In genomic region chr2:44556861-44557592, GRCm38 (mm10) we compare ENCODE assay signal across 7 mouse cellular contexts.
A peak's percentile ranks its signal among the peaks of the same experiment; 100 is the strongest.
DNase-seq lines count a peak whose midpoint lies in the region; ATAC-seq and TF ChIP-seq lines count a peak whose summit lies in the region.

No protein-coding gene starts in this region.

- no peak for TF ChIP-seq EP300 in ES-Bruce4 (IDR thresholded peaks at IDR 0.05; ENCODE audit: insufficient read depth, low read depth, low read length)
- no peak for TF ChIP-seq EP300 in lung, postnatal 0 days (IDR thresholded peaks at IDR 0.05)

- H3K9me3 ChIP-seq in ES-Bruce4 (replicated peaks; ENCODE audit: control insufficient read depth, insufficient read depth, low read length, poor library complexity, severe bottlenecking) = no peaks in the 10 kb centered on the region
- no peaks in the 10 kb centered on the region for H3K9me3 ChIP-seq in forebrain, embryonic 12.5 days
- no peaks in the 10 kb centered on the region for H3K9me3 ChIP-seq in lung, postnatal 0 days (ENCODE audit: low read length)

- peak; percentile 59 for DNase-seq in adrenal gland, adult 2 months
- DNase-seq in heart, postnatal 25 days (ENCODE audit: low spot score) = peak; percentile 4
- DNase-seq in layer of hippocampus, adult 9-10 months (ENCODE audit: low spot score) = peak; percentile 20
- peak; percentile 16 for DNase-seq in lung, postnatal 0 days (ENCODE audit: low spot score)
- peak; percentile 43 for DNase-seq in right cerebral cortex, postnatal 4 days

- peak overlapping the region; percentile 74 for H3K4me3 ChIP-seq in ES-Bruce4 (ENCODE audit: low read depth, low read length)
- H3K4me3 ChIP-seq in forebrain, embryonic 12.5 days (replicated peaks) = peak overlapping the region; percentile 51
- peak overlapping the region; percentile 45 for H3K4me3 ChIP-seq in lung, postnatal 0 days (ENCODE audit: low read depth, low read length)

- no peaks in the 10 kb centered on the region for H3K36me3 ChIP-seq in ES-Bruce4 (ENCODE audit: control insufficient read depth, insufficient read depth, low read length, poor library complexity, severe bottlenecking)
- H3K36me3 ChIP-seq in forebrain, embryonic 12.5 days (replicated peaks) = no peaks in the 10 kb centered on the region
- H3K36me3 ChIP-seq in lung, postnatal 0 days (ENCODE audit: insufficient read depth, low read length) = no peaks in the 10 kb centered on the region

- H3K27ac ChIP-seq in ES-Bruce4 (ENCODE audit: insufficient read depth, low read length) = no peak overlapping the region
- H3K27ac ChIP-seq in forebrain, embryonic 12.5 days = no peak overlapping the region
- H3K27ac ChIP-seq in lung, postnatal 0 days (ENCODE audit: low read length) = peak overlapping the region; percentile 90

- peak overlapping the region; percentile 95 for H3K4me2 ChIP-seq in forebrain, embryonic 12.5 days
- peak overlapping the region; percentile 85 for H3K4me2 ChIP-seq in lung, postnatal 0 days (replicated peaks; ENCODE audit: low read depth, low read length)

- peak overlapping the region; percentile 23 for H3K9ac ChIP-seq in ES-Bruce4 (ENCODE audit: low read depth, poor library complexity, severe bottlenecking)
- peak overlapping the region; percentile 62 for H3K9ac ChIP-seq in forebrain, embryonic 12.5 days
- peak overlapping the region; percentile 44 for H3K9ac ChIP-seq in lung, postnatal 0 days (replicated peaks; ENCODE audit: low read depth)

- TF ChIP-seq CTCF in ES-Bruce4 (IDR thresholded peaks at IDR 0.05; ENCODE audit: low read depth, low read length) = no peak
- no peak for TF ChIP-seq CTCF in lung, postnatal 0 days (IDR thresholded peaks at IDR 0.05)

- WGBS in forebrain, embryonic 12.5 days = under 1% methylated on average over 42 of the region's 42 CpGs
- 2% methylated on average over 42 of the region's 42 CpGs for WGBS in lung, postnatal 0 days

- intact Hi-C loops in heart, postnatal 25 days (cut with DNase I) = no loop called here

- H3K27me3 ChIP-seq in ES-Bruce4 (ENCODE audit: control insufficient read depth, insufficient read depth, low read length, poor library complexity, severe bottlenecking) = peaks cover 7% of the 10 kb centered on the region
- H3K27me3 ChIP-seq in forebrain, embryonic 12.5 days = peaks cover 22% of the 10 kb centered on the region
- 0 out of 2 replicates have a peak, but pooled peaks cover 3% of the 10 kb centered on the region for H3K27me3 ChIP-seq in lung, postnatal 0 days (replicated peaks; ENCODE audit: insufficient read depth, low read length)

- H3K4me1 ChIP-seq in ES-Bruce4 (ENCODE audit: control insufficient read depth, insufficient read depth, low read length) = no peaks in the 10 kb centered on the region
- peaks cover 29% of the 10 kb centered on the region for H3K4me1 ChIP-seq in forebrain, embryonic 12.5 days
- no peaks in the 10 kb centered on the region for H3K4me1 ChIP-seq in lung, postnatal 0 days (ENCODE audit: insufficient read depth, low read depth, low read length)

- TF ChIP-seq POLR2A in ES-Bruce4 (IDR thresholded peaks at IDR 0.05; ENCODE audit: insufficient read depth, low read length) = no peak

- peak; percentile 82 for ATAC-seq in forebrain, embryonic 12.5 days (ENCODE audit: low FRiP score)
- peak; percentile 62 for ATAC-seq in lung, postnatal 0 days

Comparison
In these comparisons a context has a peak if more than half of its experiments do, and no peak if none do; other contexts are left out.
1. DNase-seq: peak in every context shown above with its lines; median percentile 59 in adrenal gland, adult 2 months; 43 in right cerebral cortex, postnatal 4 days; 20 in layer of hippocampus, adult 9-10 months; 16 in lung, postnatal 0 days; 4 in heart, postnatal 25 days.